Mouse (Mus musculus): Measurements from ENCODE around the gene Iqsec1.

Iqsec1 gene

DNA sequence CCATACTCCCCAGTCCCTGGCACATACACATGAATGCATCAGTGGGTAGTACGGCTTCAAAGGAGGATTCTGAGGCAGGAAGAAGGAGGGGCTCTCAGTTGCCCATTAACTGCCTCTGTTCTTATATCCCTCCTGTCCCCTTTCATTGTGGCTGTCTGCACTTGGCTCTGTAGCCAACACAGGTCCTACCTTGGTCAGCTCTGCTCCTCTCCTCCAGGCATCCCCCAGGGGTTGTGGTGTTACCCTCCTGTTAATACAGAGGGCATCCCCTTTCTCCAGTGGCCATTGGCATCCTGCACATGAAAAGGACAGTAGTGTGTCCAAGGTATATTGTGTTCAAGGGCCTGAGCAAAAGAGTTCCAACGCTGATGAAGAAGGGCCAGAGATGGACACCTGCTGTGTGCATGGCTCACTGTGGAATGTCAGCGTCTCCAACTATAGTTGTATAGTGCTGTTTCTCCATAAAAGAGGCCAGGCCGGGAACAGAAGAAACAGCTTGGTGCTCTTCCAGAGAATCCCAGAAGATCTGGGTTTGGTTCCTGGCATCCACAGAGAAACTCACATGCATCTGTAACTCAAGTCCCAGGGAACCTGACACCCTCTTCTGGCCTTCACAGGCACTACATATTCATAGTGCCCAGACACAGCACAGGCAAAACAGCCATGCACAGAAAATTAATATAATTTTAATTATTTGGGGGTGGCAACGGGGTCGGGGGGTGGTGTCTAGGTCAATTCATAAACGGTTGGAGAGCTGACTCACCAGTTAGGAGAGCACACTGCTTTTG is 363.1 kb downstream of the Iqsec1 start:
- TF ChIP-seq GATA4 (IDR thresholded peaks at IDR 0.05; ENCODE audit: insufficient replicate concordance, low read length) = no peak

DNA sequence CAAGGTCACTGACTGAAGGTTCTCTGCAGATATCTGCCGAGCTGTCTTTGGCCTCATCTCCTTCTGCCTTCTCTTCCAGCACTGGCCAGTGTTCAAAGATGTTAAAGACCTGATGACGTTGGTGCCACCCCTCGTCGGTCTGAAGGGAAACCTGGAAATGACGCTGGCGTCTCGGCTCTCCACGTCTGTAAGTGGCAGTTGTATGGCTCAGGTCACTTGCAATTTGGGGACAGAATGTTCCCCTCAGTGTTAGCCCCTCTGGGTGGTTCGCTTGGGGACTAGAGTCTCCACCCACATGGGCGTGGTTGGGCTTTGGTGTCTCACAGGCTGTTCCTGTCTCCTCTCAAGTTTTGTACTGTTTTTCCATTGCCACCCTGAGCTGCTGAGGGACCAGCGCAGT is 363.8 kb downstream of the Iqsec1 start:
- TF ChIP-seq GATA4 (IDR thresholded peaks at IDR 0.05; ENCODE audit: insufficient replicate concordance, low read length) = no peak

DNA sequence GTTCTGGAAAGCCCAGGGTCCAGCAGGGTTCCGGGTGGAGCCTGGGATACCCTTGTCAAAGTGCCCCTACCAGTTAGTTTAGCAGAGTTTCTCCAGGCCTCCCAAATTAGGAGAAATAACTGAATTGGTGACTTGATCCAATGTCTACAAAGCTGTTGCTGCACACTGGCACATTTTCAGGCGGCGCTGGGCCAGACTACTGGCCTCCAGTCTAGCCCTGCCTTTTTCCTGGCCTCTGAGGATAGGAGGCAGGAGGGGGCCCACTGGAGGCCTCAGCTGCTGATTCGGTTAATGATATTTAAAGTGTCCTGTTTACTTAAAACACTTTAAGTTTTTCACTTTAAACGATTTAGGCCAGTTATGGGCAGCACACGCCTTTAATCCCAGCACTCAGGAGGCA is 364.3 kb downstream of the Iqsec1 start:
- TF ChIP-seq GATA4 (IDR thresholded peaks at IDR 0.05; ENCODE audit: insufficient replicate concordance, low read length) = no peak

DNA sequence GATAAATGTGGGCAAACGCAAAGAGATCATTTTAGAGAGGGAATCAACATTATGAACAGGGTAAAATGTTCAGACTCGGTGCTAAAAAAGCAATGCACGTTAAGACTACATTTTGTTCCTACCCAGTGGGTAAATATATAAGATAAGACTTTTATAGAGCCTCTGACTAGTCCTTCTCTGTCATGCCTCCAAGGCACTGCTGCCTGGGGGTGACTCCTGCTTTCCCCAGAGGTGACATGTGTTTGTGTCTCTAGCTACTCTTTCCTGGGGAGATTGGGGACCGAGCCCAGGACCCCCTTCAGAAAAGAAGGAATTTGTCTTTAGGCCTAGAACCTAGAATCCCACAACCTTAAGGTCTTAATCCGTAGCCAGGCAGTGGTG is 365.0 kb downstream of the Iqsec1 start:
- TF ChIP-seq GATA4 (IDR thresholded peaks at IDR 0.05; ENCODE audit: insufficient replicate concordance, low read length) = no peak

DNA sequence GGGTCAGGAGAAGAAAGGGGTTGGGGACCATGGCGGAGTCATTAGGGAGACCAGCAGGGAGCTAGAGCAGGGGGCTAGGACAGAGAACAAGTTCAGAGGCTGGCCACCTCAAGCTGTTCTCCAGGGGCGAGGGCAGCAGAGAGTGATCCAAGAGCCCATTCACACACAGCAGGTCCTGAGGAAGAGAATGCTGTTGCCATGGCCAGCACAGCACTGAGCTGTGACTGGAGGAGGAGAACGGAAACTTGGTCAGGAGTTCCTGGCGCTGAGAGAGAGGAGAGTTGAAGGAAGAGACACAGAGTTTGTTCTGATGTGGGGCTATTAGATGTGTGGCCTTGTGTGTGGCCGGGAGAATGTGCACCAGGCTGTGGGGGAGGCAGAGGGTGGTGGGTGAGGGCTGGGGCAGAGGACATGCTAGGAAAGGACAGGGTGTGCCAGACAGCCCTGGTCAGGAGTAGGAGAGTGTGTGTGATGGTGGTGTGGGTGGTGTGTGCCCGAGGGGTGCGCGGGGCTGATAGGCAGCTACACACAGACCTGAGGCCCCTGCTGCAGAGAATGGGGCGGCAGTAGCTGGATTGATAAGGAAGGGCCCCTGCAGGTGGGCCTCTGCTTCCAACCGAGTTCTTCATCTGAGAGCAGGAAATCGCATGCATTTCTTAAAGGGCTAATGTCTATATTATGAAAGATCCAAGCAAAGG is 365.6 kb downstream of the Iqsec1 start:
- no peak for TF ChIP-seq GATA4 (IDR thresholded peaks at IDR 0.05; ENCODE audit: insufficient replicate concordance, low read length)

DNA sequence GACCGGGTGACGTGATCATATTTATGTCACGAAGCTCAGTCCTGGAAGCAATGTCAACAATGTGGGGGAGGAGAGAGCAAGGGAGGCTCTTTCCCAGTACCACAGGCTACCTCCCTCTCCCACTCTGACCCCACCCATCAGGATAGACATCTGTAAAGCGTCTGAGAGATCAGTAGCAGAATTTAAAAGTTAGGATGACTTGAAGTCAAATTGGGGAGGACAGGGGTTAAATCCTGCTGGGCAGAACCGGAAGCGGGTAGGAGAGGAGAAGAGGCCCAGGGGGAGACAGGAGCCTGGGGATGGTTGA is 366.9 kb downstream of the Iqsec1 start:
- no peak for TF ChIP-seq GATA4 (IDR thresholded peaks at IDR 0.05; ENCODE audit: insufficient replicate concordance, low read length)

DNA sequence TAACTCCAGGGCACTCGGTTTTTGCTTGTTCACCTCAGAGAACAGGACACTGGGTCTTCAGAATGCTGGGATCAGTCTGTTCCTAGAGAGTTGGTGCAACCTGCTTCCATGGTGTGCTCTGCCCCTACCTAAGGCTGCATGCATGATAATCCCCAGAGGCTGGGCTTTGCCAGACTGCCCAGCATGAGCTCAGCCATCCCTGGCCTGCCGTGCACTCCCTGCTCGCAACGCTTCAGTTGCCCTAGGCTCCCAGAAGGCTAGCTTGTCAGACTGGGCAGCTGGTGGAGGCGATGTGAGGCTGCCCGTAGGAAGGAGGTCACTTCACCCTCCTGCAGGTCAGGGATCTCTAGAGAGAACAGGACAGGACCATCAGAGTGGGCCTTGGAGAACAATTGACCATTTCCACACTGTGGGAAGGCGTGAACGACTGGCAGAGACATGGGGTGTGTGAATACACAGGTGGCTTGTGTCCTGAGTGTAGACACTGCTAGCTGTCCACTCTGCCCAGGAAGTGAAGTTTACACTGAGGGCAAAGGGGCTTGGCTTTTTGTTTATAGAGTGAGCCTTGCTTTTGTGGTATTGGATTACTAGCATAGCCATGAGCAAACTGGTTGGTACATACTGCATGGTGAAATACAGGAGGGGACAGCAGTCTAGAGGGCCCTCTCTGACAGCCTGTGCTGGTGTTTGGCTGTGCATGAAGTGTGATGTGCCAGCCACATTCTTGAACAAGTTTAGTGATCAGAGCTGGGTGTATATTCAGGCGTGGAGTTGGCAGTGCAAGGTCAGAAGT is 367.5 kb downstream of the Iqsec1 start:
- no peak for TF ChIP-seq GATA4 (IDR thresholded peaks at IDR 0.05; ENCODE audit: insufficient replicate concordance, low read length)

DNA sequence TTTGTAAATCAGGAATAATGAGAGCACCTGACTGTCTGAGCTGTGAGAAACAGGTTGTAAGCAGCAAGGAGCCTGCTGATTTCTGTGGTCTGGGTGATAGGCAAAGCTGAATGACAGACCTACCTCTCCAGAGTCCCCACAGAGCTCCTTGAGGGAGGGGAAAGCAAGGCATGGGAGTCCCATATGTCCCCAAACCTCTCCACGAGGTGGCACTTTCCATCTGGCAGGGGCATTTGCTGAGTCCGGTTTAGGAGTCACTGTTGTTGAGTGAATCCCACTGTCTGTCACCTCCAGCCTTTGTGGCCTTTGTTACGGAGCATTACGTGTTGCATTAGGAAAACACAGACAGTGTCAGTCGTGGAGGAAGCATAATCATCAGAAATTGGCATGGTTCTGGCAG is 368.5 kb downstream of the Iqsec1 start:
- TF ChIP-seq GATA4 (IDR thresholded peaks at IDR 0.05; ENCODE audit: insufficient replicate concordance, low read length) = no peak

DNA sequence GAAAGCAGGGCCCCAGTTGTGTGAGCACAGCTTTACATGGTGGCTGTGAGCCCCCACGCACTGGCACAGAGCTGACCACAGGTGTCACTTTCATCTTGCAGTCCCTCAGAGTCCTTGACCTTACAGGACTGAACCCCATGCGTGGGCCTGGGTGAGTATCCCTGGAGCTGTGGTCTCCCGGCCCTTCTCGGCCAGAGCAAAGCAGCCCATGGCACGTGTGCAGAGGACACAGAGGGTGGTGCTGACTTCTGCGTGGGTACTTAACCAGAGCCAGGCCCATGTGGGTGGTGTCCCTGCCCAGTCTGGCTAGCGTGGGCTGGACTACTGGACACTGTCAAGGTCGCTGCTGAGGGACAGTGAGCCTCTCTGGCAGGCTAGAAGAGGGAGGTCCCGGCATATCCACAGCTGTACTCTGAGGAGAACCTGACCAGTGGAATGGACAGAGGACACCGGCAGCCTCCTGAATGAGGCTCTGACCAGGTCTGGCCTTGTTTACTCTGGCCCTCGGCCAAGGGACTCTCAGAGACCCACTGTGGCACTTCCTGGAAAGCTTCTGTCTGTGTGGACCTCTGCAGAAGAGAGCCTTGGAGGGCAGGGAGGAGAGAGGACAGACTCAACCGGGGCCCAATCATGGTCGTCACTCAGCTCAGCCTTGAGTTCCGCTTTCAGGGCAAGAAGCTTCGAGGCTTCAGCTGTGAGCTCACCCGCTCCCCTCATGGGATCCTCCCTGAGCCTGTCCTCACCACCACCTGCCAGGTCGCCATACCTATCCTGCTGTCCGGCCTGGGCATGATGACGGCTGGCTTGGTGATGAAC is 369.5 kb downstream of the Iqsec1 start:
- TF ChIP-seq GATA4 (IDR thresholded peaks at IDR 0.05; ENCODE audit: insufficient replicate concordance, low read length) = no peak

DNA sequence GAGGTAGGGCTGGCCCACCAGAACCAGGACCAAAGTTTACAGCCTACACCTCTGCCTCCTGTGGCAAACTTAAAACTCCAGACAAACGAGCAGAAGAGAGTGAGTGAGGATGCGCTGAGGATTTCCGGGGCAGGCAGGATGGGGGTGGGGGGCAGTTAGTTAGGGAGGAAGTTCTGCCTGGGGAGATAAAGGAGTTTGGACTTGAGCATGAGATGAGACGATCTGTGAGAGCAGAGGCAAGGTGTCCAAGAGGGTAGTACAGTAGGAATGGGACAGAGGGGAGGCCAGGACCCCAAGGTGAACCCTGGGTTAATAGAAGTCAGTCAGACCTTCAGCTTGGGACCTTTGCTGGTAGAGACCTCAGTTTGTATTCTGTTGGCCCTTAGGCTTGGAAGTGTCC is 370.2 kb downstream of the Iqsec1 start:
- no peak for TF ChIP-seq GATA4 (IDR thresholded peaks at IDR 0.05; ENCODE audit: insufficient replicate concordance, low read length)

DNA sequence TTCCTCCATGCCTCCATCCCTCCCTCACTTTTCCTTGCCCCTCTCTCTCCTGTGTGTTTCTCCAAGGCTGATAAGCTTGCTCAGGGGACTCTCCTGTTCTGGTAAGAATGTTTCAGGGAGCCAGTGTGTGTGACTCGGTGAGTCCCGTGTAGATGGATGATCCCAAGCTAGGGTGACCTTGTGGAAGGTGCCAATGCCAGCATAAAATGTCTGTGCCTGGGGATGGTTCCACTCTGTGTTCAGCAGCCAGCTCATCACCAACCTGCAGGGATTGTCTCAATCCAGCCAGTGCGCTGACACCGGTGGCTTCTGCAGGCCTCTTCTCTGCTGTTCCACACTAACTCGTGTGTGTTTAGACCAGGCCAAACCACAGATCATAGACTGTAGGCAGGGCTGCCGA is 372.0 kb downstream of the Iqsec1 start:
- no peak for TF ChIP-seq GATA4 (IDR thresholded peaks at IDR 0.05; ENCODE audit: insufficient replicate concordance, low read length)

DNA sequence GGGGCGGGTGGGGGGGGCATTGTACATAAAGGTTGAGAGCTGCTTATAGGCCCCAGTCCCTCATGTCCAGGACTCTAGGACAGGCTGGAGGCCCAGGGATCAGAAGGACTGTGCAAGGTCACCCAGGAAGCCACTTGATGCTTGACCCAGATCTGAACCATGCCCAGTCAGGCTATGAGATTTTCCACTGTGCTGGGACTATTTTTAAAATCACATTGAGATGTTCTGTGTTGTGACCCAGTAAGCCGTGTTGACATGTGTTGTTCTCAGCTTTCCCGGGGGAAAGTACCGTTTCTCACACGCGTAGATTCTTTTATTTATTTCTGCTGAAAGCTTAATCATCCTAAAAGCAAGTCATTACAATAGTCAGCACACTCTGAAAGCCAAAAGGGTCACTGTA is 372.5 kb downstream of the Iqsec1 start:
- no peak for TF ChIP-seq GATA4 (IDR thresholded peaks at IDR 0.05; ENCODE audit: insufficient replicate concordance, low read length)

DNA sequence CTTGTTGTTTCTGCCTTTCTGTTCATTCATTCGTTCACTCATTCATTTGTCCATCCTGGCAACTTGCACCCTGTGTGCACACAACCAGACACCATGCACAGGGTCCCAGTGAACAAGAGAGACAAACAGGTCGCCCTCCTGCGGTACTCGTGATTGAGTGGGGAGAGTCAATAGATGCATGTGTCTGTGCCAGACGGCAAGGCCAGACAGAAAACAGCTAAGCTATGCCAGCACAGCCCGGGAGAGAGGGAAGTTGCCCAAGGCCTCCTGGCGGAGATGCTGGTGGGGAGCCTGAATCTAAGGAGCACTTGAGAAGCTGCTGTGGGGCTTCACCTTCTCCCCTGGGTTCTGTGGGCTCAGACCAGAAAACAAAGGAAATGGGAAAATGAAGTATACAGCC is 373.1 kb downstream of the Iqsec1 start:
- no peak for TF ChIP-seq GATA4 (IDR thresholded peaks at IDR 0.05; ENCODE audit: insufficient replicate concordance, low read length)

DNA sequence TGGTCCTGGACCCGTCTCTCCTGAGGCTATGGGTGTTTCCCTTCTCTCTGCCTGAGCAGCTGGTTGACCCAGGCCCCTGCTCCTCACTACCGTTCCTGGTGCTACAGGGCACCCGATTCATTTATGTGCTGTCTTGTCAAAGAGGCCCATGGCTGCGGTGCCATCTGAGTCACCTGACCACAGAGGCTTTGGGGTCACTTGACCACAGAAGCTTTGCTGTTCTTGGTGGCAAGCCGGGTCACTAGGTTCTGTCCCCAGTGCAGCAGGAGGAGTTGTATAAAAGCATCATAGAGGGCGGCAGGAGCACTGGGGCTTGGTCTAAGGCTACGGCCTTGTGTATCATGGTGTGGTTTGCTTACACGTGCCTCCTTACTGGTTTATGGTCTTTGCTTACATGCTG is 375.2 kb downstream of the Iqsec1 start:
- TF ChIP-seq GATA4 (IDR thresholded peaks at IDR 0.05; ENCODE audit: insufficient replicate concordance, low read length) = no peak

DNA sequence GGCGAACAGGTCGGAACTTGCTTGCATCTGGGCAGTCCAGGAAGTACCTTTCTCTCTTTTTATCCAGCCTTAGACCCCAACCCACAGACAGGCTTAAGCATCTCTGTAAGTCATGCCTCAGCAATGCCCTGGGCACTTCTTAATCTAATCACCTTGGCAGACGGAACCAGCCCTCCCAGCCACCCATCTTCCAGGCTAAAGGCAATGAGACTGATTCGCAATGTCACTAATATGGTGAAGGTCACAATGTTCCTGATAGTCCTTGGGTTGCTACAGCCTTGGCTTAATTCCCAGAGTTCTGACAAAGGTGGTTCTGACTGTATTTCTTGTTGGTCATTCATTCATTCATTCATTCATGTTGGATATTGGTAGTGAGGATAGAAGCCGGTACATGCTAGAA is 378.2 kb downstream of the Iqsec1 start:
- no peak for TF ChIP-seq GATA4 (IDR thresholded peaks at IDR 0.05; ENCODE audit: insufficient replicate concordance, low read length)
